Mouse (Mus musculus): ENCODE results near the gene Gnai3. TPM values are rescaled to one million over a fixed set of nuclear protein-coding genes. Genes with fewer than 3 reads are reported as not detected.

The Gnai3 gene
- polyA plus RNA-seq, 1 experiment from 2014 or later = 112 TPM

- DNase-seq (ENCODE audit: low spot score) (peak; percentile 51), ATAC-seq (ENCODE audit: low FRiP score, low TSS enrichment) (peak; percentile 86)
- no peak overlapping the region for H3K27ac ChIP-seq (replicated peaks)
- H3K9ac ChIP-seq (ENCODE audit: low read length) = no peak overlapping the region
- no peaks in the 10 kb centered on the region for H3K9me3 ChIP-seq (ENCODE audit: control insufficient read depth, low read length)
- no peaks in the 10 kb centered on the region for H3K36me3 ChIP-seq (ENCODE audit: control insufficient read depth, insufficient read depth, low read length)
- no peaks in the 10 kb centered on the region for H3K27me3 ChIP-seq (ENCODE audit: control insufficient read depth, insufficient read depth, low read length)
- WGBS = 39% methylated on average over 7 of the region's 7 CpGs
- TF ChIP-seq CTCF (IDR thresholded peaks at IDR 0.05; ENCODE audit: low read depth) (peak; percentile 40), EP300 (optimal IDR thresholded peaks at IDR 0.05) (no peak)
- no peak overlapping the region for H3K4me2 ChIP-seq (replicated peaks; ENCODE audit: low read depth)
- H3K4me3 ChIP-seq (ENCODE audit: low read depth, low read length) = no peak overlapping the region
- no peaks in the 10 kb centered on the region for H3K4me1 ChIP-seq (replicated peaks; ENCODE audit: control insufficient read depth, insufficient read depth)
These were observed 33.1 kb upstream of the Gnai3 start for GRCm38 (mm10) chr3:108178756-108179715.

GRCm38 (mm10) chr3:108174672-108175531, 29.0 kb upstream of the Gnai3 start:
- Histone ChIP-seq H3K27me3 (ENCODE audit: control insufficient read depth, insufficient read depth, low read length) (no peaks in the 10 kb centered on the region), H3K36me3 (ENCODE audit: control insufficient read depth, insufficient read depth, low read length) (no peaks in the 10 kb centered on the region), H3K9me3 (ENCODE audit: control insufficient read depth, low read length) (no peaks in the 10 kb centered on the region), H3K4me2 (replicated peaks; ENCODE audit: low read depth) (peak overlapping the region; percentile 36), H3K4me1 (replicated peaks; ENCODE audit: control insufficient read depth, insufficient read depth) (no peaks in the 10 kb centered on the region), H3K4me3 (ENCODE audit: low read depth, low read length) (no peak overlapping the region), H3K27ac (replicated peaks) (peak overlapping the region; percentile 61), H3K9ac (ENCODE audit: low read length) (no peak overlapping the region)
- WGBS = 31% methylated on average over 14 of the region's 14 CpGs
- no peak for DNase-seq (ENCODE audit: low spot score)
- peak; percentile 42; the same call in 1 of the 2 replicates for ATAC-seq (ENCODE audit: low FRiP score, low TSS enrichment)
- TF ChIP-seq CTCF (IDR thresholded peaks at IDR 0.05; ENCODE audit: low read depth) (no peak), EP300 (optimal IDR thresholded peaks at IDR 0.05) (no peak)

DNA sequence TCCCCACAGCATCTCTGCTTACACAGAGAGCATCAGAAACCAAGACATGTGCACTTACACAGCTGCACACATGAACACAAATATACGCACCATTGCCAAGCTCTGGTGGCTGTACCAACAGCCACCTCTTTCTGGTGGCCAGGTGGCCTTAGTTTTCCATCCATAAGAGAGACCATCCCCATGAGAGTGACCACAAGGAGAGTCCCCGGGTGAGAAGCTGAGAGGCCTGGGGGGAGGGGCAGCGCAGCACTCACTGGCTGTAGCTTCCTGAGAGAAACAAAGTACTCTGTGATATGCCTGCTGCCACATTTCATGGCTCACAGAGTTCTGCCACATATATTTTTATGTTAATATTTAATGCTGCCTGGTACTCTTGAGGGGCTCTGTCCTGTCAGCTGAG, 23.3 kb upstream of the Gnai3 start:
- Histone ChIP-seq H3K36me3 (ENCODE audit: control insufficient read depth, insufficient read depth, low read length) (no peaks in the 10 kb centered on the region), H3K9me3 (ENCODE audit: control insufficient read depth, low read length) (no peaks in the 10 kb centered on the region), H3K27ac (replicated peaks) (no peak overlapping the region), H3K4me3 (ENCODE audit: low read depth, low read length) (no peak overlapping the region), H3K4me2 (replicated peaks; ENCODE audit: low read depth) (no peak overlapping the region), H3K9ac (ENCODE audit: low read length) (no peak overlapping the region), H3K27me3 (ENCODE audit: control insufficient read depth, insufficient read depth, low read length) (no peaks in the 10 kb centered on the region), H3K4me1 (replicated peaks; ENCODE audit: control insufficient read depth, insufficient read depth) (no peaks in the 10 kb centered on the region)
- TF ChIP-seq CTCF (IDR thresholded peaks at IDR 0.05; ENCODE audit: low read depth) (no peak), EP300 (optimal IDR thresholded peaks at IDR 0.05) (no peak)
- 50% methylated on average over 3 of the region's 3 CpGs for WGBS
- ATAC-seq (ENCODE audit: low FRiP score, low TSS enrichment) = no peak
- no peak for DNase-seq (ENCODE audit: low spot score)

GRCm38 (mm10) chr3:108167499-108167898, 21.6 kb upstream of the Gnai3 start:
- ATAC-seq (ENCODE audit: low FRiP score, low TSS enrichment) (peak; percentile 24; the same call in 1 of the 2 replicates), DNase-seq (ENCODE audit: low spot score) (no peak)
- no peaks in the 10 kb centered on the region for H3K4me1 ChIP-seq (replicated peaks; ENCODE audit: control insufficient read depth, insufficient read depth)
- H3K4me3 ChIP-seq (ENCODE audit: low read depth, low read length) = no peak overlapping the region
- WGBS = 60% methylated on average over 14 of the region's 14 CpGs
- no peaks in the 10 kb centered on the region for H3K36me3 ChIP-seq (ENCODE audit: control insufficient read depth, insufficient read depth, low read length)
- no peak overlapping the region for H3K27ac ChIP-seq (replicated peaks)
- no peak overlapping the region for H3K9ac ChIP-seq (ENCODE audit: low read length)
- TF ChIP-seq EP300 (optimal IDR thresholded peaks at IDR 0.05) (no peak), CTCF (IDR thresholded peaks at IDR 0.05; ENCODE audit: low read depth) (no peak)
- no peaks in the 10 kb centered on the region for H3K9me3 ChIP-seq (ENCODE audit: control insufficient read depth, low read length)
- H3K4me2 ChIP-seq (replicated peaks; ENCODE audit: low read depth) = no peak overlapping the region
- no peaks in the 10 kb centered on the region for H3K27me3 ChIP-seq (ENCODE audit: control insufficient read depth, insufficient read depth, low read length)

- no peaks in the 10 kb centered on the region for H3K4me1 ChIP-seq (replicated peaks; ENCODE audit: control insufficient read depth, insufficient read depth)
- 0 out of 2 replicates have a peak overlapping the region, but pooled peaks have one; percentile 8 for H3K27ac ChIP-seq (replicated peaks)
- no peaks in the 10 kb centered on the region for H3K27me3 ChIP-seq (ENCODE audit: control insufficient read depth, insufficient read depth, low read length)
- no peaks in the 10 kb centered on the region for H3K9me3 ChIP-seq (ENCODE audit: control insufficient read depth, low read length)
- no peak overlapping the region for H3K9ac ChIP-seq (ENCODE audit: low read length)
- H3K4me3 ChIP-seq (ENCODE audit: low read depth, low read length) = no peak overlapping the region
- DNase-seq (ENCODE audit: low spot score) (peak; percentile 40), ATAC-seq (ENCODE audit: low FRiP score, low TSS enrichment) (peak; percentile 62; the same call in 1 of the 2 replicates)
- TF ChIP-seq EP300 (optimal IDR thresholded peaks at IDR 0.05) = no peak
- TF ChIP-seq CTCF (IDR thresholded peaks at IDR 0.05; ENCODE audit: low read depth) = peak; percentile 61
- no peaks in the 10 kb centered on the region for H3K36me3 ChIP-seq (ENCODE audit: control insufficient read depth, insufficient read depth, low read length)
- 34% methylated on average over 8 of the region's 11 CpGs for WGBS
- H3K4me2 ChIP-seq (replicated peaks; ENCODE audit: low read depth) = no peak overlapping the region
These were observed 20.7 kb upstream of the Gnai3 start for GRCm38 (mm10) chr3:108166486-108167211.
